Mouse (Mus musculus) testis, postnatal 14 days (tissue): ENCODE data around the gene Cdh13.

ENCODE experiments used
- DNase-seq: peaks from one replicate; pipeline ENCODE4 v3.0.0; 2021; ENCODE audit warnings: low spot score

Gene Cdh13

GRCm38 (mm10) chr8:118283600-118284111 lies at the start of gene Cdh13:
Gene Cdh13 (plus strand): TSS chr8:118283733.
- no peak for DNase-seq

- DNase-seq, result no peak
Measured at GRCm38 (mm10) chr8:118235626-118236025, 47.9 kb upstream of the Cdh13 start.

DNA sequence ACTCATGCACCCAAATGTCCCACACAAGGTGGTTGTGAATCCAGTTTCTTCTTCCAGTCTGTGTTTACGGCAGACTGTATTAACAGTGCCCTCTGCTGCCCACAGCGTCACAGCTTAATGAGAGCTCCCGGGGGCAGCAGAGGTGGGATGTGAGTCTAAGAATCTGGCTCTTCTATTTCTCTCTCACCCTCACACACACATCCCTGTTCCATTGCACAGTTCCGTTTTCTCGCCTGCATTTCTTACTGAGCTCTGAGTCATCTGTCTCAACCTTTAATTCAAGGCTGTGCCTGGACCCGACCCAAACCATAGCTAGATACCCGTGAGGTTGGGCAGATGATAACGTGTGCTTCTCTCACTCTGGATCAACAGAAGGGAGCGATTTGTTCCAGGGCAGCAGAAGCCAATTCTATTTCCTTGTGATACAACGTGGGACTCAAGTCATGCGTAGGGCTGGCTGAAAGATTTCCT lies 46.3 kb upstream of the Cdh13 start:
- no peak for DNase-seq

- DNase-seq, result no peak
Measured at GRCm38 (mm10) chr8:118238156-118238555, 45.4 kb upstream of the Cdh13 start.

- no peak for DNase-seq
Measured at GRCm38 (mm10) chr8:118239186-118239585, 44.3 kb upstream of the Cdh13 start.

DNA sequence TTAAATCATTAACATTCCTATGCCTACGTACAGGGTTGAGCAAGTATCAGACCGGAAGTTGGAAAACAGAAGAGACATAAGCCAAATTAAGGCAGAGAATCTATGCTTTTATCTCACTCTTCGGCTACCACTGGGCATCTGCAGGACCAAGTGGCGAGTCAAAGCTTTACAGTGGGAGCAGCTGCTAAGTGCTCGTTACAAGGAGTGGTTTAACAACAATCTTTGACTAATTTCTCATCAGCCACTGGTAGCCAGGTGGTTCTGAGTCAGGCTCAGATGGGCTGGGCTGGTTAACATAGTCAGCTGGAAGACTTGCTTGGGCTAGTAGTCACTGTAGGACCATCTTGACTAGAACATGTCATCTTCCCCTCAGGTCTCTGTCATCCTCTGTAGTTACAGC lies 34.2 kb upstream of the Cdh13 start:
- no peak for DNase-seq

DNA sequence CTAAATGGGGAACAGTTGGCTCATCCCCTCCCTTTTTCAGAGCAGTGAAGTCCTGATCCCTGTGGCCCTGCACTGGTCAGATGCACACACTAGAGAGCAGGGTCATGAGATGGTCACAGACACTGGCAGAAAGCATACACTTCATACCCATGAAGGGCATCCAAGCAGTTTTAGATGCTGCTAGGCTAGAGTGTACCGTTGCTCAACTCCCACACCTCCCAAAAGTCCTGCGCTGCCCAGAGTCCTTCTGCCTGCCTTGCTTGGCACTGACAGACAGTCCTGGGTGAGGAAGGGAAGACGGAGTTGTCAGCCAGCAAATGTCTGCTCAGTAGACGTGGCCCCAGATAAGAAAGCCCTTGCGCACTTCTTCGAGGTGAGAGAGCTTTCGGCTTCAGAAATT lies 33.6 kb upstream of the Cdh13 start:
- DNase-seq, result no peak

GRCm38 (mm10) chr8:118263117-118263516 lies 20.4 kb upstream of the Cdh13 start:
- DNase-seq, result no peak

DNA sequence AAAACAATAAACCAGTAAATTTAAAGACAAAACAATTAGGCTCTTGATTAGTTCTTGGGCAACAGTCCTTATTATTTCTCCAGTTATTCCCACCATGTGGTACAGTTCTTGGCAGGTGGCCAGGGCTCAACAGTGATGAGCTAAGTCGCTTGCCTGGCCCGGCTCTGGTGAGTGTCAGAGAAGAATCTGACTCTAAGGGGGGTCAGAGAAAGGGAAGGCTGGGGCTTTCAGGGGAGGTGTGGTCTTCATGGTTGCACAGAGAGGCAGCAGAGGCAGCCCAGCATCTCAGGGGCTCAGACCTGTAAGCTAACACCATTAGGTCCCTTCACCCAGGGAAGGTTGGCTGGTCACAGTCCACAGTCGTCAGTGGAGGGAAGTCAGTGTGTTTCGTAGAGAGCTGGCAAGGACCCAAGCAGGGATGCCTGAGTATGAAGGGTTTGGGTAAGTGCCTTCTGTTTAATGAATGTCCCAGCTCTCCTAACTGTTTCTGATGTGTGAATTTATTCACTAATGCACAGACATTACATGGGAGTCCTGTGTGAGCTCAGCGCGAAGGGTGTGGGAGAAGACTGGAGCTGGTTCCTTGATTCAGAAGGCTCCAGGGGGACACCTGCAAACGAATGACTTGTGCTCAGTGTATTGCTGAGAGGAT lies 12.7 kb upstream of the Cdh13 start:
- DNase-seq, result no peak

GRCm38 (mm10) chr8:118272493-118272892 lies 11.0 kb upstream of the Cdh13 start:
- DNase-seq, result no peak

- DNase-seq, result no peak
Measured at GRCm38 (mm10) chr8:118274243-118274642, 9.3 kb upstream of the Cdh13 start.

- peak; percentile 61 for DNase-seq
Measured at GRCm38 (mm10) chr8:118274688-118275087, 8.8 kb upstream of the Cdh13 start.

DNA sequence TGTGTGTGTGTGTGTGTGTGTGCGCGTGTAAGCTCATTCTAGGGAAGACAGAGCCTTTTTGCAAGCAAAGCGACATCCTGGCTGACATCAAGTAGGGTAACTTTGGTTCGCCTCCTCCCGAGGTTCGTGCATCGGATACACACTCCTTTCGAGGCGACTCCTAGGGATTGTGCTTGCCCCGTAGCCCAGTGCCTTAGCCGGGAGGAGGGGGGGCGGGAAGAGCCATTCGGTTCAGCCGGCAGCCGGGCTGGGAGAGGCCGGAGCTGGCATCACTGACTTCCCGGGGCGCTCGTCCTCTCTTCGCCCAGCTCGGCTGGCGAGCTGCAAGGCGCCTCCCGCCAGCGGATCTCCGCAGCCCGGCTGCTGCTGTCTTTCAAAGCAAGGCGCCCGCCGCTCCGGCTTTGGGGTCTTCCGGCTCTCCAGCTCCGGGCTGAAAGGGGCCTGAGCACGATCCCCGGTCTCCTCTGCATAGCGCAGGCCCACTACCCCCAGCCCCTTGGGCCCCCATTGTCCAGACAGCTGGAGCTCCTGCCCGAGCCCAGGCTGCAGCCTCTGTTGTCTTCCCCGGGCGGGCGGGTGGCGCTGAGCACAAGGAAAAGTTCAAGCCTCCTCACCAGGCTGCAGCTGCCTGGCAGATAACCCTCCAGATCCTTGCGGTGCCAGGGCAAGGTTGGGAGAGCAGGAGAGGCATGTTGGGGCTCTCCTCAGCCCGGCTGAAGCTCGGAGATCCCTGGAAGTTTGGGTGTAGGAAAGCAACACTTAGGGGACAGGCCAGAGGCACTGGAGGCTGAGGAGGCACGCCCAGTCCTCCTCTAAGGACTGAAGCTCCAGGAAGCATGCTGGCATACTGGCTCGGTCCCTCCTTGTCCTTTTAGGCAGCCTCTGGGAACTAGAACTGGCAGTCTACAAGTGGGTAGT lies 838 bp downstream of the Cdh13 start:
- DNase-seq, result no peak

GRCm38 (mm10) chr8:118285596-118286281 lies 2.2 kb downstream of the Cdh13 start:
- no peak for DNase-seq

DNA sequence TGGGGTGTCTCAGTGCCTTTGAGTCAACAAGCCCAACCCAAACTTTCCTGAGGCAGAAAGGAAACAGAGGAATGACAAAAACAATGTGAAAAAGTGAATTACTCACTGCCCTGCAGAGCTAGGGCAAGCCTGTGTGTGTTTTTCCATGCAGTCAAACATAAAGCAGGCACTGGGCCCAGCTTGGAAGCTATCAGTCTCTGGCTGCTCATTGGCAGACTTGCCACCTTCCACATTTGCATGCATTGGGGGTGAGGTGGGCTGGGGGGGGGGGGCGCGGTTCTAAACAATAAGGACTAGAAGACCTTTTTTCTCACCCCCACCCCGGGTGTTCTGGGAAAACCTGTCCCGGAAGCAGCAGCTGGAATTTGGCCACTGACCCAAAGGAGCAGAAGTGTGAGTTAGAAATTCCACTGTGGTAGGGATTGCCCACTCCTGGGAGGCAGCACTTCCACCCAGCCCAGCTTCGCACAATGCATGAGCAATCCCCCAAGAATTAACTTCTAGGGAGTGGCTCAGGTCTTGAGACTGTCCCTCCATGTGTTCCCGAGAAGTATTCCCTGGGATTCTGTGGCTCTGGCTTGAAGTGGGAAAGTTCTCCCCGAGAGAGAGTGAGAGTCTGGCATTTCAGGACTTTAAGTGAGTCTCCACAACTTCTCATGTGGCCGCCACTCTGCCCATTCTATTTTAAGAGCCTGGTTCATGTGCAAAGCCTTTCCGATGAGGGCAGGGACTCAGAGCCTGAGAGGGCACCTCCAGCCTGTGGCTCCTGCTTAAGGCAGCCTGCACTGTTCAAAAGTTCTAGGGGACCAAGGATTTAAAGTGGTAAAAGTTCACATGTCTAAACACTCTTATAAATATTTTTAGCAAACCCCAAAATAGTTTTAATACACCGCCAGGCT lies 3.0 kb downstream of the Cdh13 start:
- no peak for DNase-seq

GRCm38 (mm10) chr8:118287496-118287895 lies 4.0 kb downstream of the Cdh13 start:
- no peak for DNase-seq

GRCm38 (mm10) chr8:118288259-118288952 lies 4.9 kb downstream of the Cdh13 start:
- no peak for DNase-seq

DNA sequence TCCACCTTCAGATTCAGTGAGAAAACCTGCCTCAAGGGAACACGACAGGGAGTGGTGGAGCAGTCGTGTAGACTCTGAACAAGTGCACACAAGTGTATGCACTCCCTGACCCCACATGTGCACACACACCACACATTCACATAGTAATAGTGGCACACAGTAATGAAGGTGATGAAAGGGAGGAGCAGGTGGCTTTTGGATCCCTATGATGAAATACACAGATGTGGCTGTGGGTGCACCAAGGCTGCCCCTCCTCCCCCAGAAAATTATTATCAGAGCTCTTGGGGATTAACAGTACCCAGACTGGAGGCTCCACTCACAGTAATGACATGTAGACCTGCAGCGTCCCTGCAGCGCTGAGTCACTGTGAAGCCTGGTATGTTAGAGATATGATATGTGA lies 5.6 kb downstream of the Cdh13 start:
- no peak for DNase-seq

- DNase-seq, result no peak
Measured at GRCm38 (mm10) chr8:118289525-118289924, 6.0 kb downstream of the Cdh13 start.

- no peak for DNase-seq
Measured at GRCm38 (mm10) chr8:118290266-118290665, 6.7 kb downstream of the Cdh13 start.

DNA sequence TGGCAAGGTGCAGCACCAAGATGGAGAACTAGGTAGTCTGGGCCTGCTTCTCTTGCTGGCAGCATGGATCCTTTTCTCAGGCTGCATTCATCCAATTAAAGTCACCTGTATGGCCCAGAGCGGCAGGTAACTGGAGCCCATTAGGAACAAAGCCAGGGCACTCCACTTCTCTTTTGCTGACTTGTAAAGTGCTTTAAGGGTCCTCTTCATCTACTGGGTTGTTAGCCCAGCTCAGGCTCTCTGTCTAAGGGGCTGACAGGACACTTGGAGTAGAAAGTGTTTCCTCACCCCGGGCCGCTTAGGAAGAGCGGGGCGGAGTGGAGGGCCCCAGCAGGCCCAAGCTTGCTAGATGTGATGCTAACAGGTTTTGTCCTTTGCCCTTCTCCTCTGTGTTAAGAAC lies 12.9 kb downstream of the Cdh13 start:
- no peak for DNase-seq
